Mouse (Mus musculus): ENCODE data around the gene AC140267.1.

DNA sequence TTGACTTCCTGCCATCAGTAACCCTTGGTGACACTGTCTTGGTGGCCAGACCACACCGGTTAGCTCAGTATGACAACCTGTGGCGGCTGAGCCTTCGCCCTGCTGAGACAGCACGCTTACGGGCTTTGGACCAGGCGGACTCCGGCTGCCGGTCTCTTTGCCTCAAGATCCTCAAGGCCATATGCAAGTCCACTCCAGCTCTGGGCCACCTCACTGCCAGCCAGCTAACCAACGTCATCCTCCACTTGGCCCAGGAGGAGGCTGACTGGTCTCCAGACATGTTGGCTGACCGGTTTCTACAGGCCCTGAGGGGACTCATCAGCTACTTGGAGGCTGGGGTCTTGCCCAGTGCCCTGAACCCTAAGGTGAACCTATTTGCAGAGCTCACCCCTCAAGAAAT is 14.0 kb downstream of the AC140267.1 start:
- no peak for TF ChIP-seq EP300 (IDR thresholded peaks at IDR 0.05; ENCODE audit: low read depth)
- TF ChIP-seq CTCF (IDR thresholded peaks at IDR 0.05; ENCODE audit: low read depth): no peak

Measured in heart, postnatal 0 days (tissue).